Mouse (Mus musculus) thymus, adult 2 months (tissue): ENCODE data around the gene Gm20696.

Experiments
- CTCF ChIP-seq: fragments of 200-500 bp; IDR thresholded peaks from 2 replicates; pipeline ENCODE4 v1.5.1; 2012; ENCODE audit warnings: mild to moderate bottlenecking, control low read depth, low read length, moderate library complexity, borderline replicate concordance; ENCODE audit not compliant: control insufficient read depth, poor library complexity, insufficient read depth; ENCODE audit errors: extremely low read depth
- POLR2A ChIP-seq: fragments of 200-500 bp; IDR thresholded peaks from 2 replicates; pipeline ENCODE4 v1.6.1; 2012; ENCODE audit warnings: mild to moderate bottlenecking, low read length, control low read depth, moderate library complexity; ENCODE audit not compliant: control insufficient read depth, poor library complexity, insufficient read depth; ENCODE audit errors: extremely low read depth

- TF ChIP-seq CTCF (no peak), POLR2A (no peak)
Measured at GRCm38 (mm10) chr6:99344357-99344756, 322.2 kb downstream of the Gm20696 start.
